Mouse (Mus musculus) limb, embryonic 10.5 days (tissue): ENCODE data around the gene Gosr2. TPM values are rescaled to one million over a fixed set of nuclear protein-coding genes. Genes with fewer than 3 reads are reported as not detected.

ENCODE experiments used
- DNase-seq: peaks from one replicate; pipeline ENCODE4 v3.0.0-alpha.2; 2017; ENCODE audit warnings: low spot score
- H3K27ac ChIP-seq: fragments of 300-500 bp; sonication (generic); 2 replicates; pipeline ENCODE4 v1.5.1; 2016; ENCODE audit warnings: mild to moderate bottlenecking
- H3K27me3 ChIP-seq: fragments of 300-500 bp; sonication (generic); 2 replicates; pipeline ENCODE4 v1.6.1; 2016; ENCODE audit warnings: low read depth, mild to moderate bottlenecking; ENCODE audit not compliant: poor library complexity, severe bottlenecking
- H3K36me3 ChIP-seq: fragments of 300-500 bp; sonication (generic); 2 replicates; pipeline ENCODE4 v1.6.1; 2016; ENCODE audit warnings: mild to moderate bottlenecking, moderate library complexity
- H3K4me1 ChIP-seq: fragments of 300-500 bp; sonication (generic); 2 replicates; pipeline ENCODE4 v1.6.1; 2016
- H3K4me3 ChIP-seq: fragments of 300-500 bp; sonication (generic); 2 replicates; pipeline ENCODE4 v1.5.1; 2016; ENCODE audit warnings: mild to moderate bottlenecking, moderate library complexity
- H3K9me3 ChIP-seq: fragments of 300-500 bp; sonication (generic); replicated peaks from 2 replicates; pipeline ENCODE4 v1.6.1; 2016; ENCODE audit warnings: mild to moderate bottlenecking
- WGBS: fragments of 180-500 bp; shearing (Covaris S2); methylation state at CpG from one replicate; pipeline ENCODE4 v1.1.7; 2016; 5-methylcytosine and 5-hydroxymethylcytosine counted together
- polyA plus RNA-seq: library from polyadenylated mRNA; unstranded; fragments of >200 nt; fragmentation: Nextera tagmentation; extraction: Ambion mirVana; gene quantifications from 2 replicates; pipeline ENCODE4 v1.2.1, GENCODE M21; 2016

Gene Gosr2
- polyA plus RNA-seq, 1 experiment from 2014 or later: 108 TPM

DNA sequence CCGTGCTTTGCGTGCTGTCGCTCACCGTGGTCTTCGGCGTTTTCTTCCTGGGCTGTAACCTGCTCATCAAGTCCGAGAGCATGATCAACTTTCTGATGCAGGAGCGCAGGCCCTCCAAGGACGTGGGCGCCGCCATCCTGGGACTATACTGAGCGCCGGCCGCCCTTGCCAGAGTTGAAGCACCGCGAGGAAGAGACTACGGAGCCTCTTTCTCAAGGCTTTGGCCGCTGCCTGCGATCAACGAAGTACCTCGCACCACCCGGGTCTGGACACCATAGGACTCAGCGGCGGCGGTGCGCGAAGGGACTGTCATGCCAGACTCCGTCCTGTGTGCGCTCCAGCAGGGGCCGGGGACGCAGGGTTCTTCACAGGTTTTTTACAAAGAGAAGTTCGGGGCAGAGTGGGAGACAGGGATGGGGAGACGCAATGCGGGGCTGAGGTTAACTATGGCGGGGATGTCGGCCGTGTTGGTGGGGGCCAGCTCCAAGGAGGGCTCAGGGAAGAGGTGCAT lies 47.7 kb downstream of the Gosr2 start:
- WGBS: 1% methylated on average over 37 of the region's 37 CpGs
- Histone ChIP-seq H3K9me3 (no peaks in the 10 kb centered on the region), H3K27me3 (peaks cover 86% of the 10 kb centered on the region), H3K27ac (no peak overlapping the region), H3K4me3 (peak overlapping the region; percentile 51), H3K4me1 (peaks cover 47% of the 10 kb centered on the region), H3K36me3 (no peaks in the 10 kb centered on the region)
- DNase-seq: peak; percentile 45

DNA sequence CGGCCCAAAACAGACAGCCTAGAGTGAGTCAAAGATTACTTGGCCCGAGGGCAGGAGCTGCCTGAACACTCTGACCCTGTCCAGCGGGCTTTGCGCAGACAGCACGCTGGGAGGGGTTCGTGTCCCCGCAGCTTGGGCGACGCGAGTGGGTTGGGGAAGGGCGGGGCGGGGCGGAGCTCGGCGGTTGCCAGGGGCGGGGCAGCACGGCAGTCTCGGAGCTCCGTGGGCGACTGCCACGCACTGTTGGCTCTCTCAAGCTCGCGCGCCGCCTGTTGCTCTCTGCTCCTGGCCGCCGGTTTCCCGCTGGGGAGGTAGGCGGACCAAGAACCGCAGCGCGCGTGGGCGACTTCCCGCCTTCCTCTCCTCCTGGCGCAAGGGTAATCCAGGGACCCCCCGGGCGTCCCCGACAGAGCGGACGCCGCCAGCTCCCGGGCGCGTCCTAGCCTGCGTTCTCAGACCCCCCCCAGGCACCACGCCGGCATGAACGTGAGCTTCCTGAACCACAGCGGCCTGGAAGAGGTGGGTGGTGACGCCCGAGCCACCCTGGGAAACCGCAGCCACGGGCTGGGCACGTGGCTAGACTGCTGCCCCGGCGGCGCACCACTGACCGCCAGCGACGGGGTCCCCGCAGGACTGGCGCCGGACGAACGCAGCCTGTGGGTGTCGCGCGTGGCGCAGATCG lies 48.3 kb downstream of the Gosr2 start, which contains the start of gene Rprml:
Gene Rprml (plus strand): TSS at position 270 of the 682 bp plus-strand sequence.
- H3K27me3 ChIP-seq: peaks cover 80% of the 10 kb centered on the region
- peak; percentile 45 for DNase-seq
- peaks cover 47% of the 10 kb centered on the region for H3K4me1 ChIP-seq
- H3K36me3 ChIP-seq: no peaks in the 10 kb centered on the region
- no peaks in the 10 kb centered on the region for H3K9me3 ChIP-seq
- WGBS: 2% methylated on average over 71 of the region's 71 CpGs
- peak within 1 kb of the TSS; percentile 51 for H3K4me3 ChIP-seq
- no peak within 1 kb of the TSS for H3K27ac ChIP-seq

DNA sequence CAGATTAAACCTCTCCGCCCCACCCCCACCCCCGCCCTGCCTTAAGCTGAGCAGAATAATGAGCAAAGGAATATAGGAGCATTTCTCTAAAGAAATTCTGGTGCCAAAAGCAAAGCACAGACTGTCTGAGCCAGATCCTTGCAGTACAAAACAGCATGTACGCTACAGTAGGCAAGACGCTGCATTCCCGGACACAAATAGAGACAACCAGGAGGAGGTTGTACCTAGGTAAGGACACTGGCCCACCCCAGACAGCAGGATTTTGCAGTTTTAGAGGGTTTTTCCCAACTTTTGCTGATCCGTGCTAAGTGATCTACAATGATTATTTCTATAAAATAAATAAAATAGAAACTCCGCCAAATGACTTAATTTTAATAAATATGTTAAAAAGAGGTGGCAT lies 49.0 kb downstream of the Gosr2 start:
- peaks cover 73% of the 10 kb centered on the region for H3K27me3 ChIP-seq
- 30% methylated on average over 7 of the region's 7 CpGs for WGBS
- H3K4me1 ChIP-seq: peaks cover 47% of the 10 kb centered on the region
- H3K36me3 ChIP-seq: no peaks in the 10 kb centered on the region
- peak overlapping the region; percentile 51; the same call in 1 of the 2 replicates for H3K4me3 ChIP-seq
- no peak overlapping the region for H3K27ac ChIP-seq
- no peaks in the 10 kb centered on the region for H3K9me3 ChIP-seq
- DNase-seq: no peak

DNA sequence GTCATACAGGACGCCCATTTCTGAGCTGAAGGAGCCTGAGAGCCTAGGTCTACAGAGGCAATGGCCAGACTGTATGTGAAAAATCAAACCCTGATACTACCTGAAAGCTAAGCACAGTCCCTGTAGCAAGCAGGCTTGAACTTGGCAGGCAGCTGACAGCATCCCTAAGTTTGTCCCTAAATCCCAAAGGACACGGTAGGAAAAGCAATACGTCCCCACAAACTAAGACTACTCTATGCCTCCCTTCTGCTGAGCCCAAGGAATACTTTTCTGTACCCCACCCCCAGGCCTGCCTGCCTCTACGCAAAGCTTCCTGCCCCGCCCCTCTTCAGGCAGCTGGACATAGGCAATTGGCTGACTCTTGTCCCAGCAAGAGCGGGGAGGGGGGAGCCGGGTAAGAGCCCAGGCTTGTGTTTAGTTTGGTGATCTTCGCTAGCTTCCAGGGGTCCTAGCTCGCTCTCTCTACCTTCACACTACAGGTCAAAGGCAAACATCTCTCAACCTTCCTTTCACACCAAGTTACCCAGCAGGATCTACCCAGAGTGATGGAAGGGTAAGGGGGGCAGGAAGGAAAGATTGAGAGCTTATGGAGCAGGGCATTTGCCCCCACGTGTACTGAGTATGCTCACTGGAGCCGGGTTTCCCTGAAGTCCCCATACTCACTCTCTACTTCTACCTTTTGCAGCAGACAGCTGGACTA lies 49.6 kb downstream of the Gosr2 start:
- no peak overlapping the region for H3K27ac ChIP-seq
- peak overlapping the region; percentile 19; the same call in 1 of the 2 replicates for H3K4me3 ChIP-seq
- 7% methylated on average over 11 of the region's 11 CpGs for WGBS
- peaks cover 67% of the 10 kb centered on the region for H3K27me3 ChIP-seq
- H3K4me1 ChIP-seq: peaks cover 51% of the 10 kb centered on the region
- H3K36me3 ChIP-seq: no peaks in the 10 kb centered on the region
- no peaks in the 10 kb centered on the region for H3K9me3 ChIP-seq
- DNase-seq: peak; percentile 53

DNA sequence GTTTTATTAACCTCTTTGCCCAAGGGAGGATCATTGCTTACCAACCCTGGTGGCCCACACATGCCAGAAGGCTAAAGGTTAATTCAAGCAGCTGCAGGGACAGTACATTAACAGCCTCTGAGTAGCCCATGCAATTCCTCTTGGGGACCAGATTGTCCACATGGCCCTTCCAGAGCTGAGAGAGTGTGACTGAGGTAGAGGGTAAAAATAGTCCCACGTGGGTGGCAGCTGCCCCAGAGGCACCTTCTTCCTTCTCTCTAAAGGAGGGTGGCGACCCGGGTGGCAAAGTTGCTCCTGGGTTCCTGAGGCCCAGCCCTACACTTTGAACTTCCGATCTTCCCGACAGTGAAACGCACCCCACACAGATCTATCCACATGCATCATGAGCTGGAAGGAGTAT lies 51.4 kb downstream of the Gosr2 start:
- H3K4me1 ChIP-seq: peaks cover 51% of the 10 kb centered on the region
- H3K36me3 ChIP-seq: no peaks in the 10 kb centered on the region
- WGBS: 74% methylated on average over 6 of the region's 6 CpGs
- DNase-seq: peak; percentile 30
- 0 out of 2 replicates have a peak overlapping the region, but pooled peaks have one; percentile 12 for H3K27ac ChIP-seq
- H3K4me3 ChIP-seq: no peak overlapping the region
- H3K27me3 ChIP-seq: peaks cover 57% of the 10 kb centered on the region
- H3K9me3 ChIP-seq: no peaks in the 10 kb centered on the region

DNA sequence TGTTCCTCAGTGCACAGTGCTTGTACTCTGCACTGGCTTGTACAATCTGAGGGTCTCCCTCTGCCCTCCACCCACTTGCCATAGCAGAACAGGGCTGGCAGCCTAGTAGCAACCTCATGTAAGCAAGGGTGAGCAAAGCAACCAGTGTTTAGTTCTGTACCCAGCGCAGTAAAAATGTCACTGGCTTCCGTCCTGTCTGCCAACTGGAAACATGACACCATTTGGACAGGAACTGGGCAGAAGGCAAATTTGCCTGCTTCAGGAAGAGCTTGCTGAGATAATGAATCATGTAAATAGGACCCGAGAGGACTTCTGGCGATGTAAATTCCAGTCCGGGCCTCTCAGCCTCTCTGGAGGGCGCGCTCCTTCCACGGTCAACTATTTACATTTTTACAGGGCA lies 52.0 kb downstream of the Gosr2 start:
- 50% methylated on average over 8 of the region's 8 CpGs for WGBS
- Histone ChIP-seq H3K36me3 (no peaks in the 10 kb centered on the region), H3K27me3 (peaks cover 57% of the 10 kb centered on the region), H3K4me3 (no peak overlapping the region), H3K9me3 (no peaks in the 10 kb centered on the region), H3K27ac (no peak overlapping the region), H3K4me1 (peaks cover 51% of the 10 kb centered on the region)
- no peak for DNase-seq

DNA sequence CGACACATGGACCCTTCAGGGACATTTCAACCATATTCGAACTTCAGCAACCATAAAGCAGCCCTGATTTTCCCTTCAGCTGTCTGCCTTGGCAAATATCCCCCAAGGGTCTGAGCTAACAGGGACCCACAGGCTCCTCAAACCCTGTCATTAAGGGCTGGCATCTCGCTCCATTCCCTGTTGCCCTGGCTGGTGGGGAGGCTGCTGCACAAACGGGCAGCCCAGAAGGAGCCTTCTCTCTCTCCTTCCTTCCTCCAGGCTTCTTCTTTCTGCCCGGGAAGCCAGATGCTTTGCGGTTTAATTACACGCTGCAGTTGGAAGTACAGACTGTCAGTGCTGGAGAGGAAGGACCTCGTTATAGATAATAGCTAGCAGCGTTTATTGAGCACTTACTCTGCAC lies 54.5 kb downstream of the Gosr2 start:
- DNase-seq: peak; percentile 26
- Histone ChIP-seq H3K4me3 (no peak overlapping the region), H3K36me3 (no peaks in the 10 kb centered on the region), H3K27me3 (peaks cover 52% of the 10 kb centered on the region), H3K4me1 (peaks cover 33% of the 10 kb centered on the region), H3K9me3 (no peaks in the 10 kb centered on the region), H3K27ac (no peak overlapping the region)
- WGBS: 66% methylated on average over 9 of the region's 9 CpGs

DNA sequence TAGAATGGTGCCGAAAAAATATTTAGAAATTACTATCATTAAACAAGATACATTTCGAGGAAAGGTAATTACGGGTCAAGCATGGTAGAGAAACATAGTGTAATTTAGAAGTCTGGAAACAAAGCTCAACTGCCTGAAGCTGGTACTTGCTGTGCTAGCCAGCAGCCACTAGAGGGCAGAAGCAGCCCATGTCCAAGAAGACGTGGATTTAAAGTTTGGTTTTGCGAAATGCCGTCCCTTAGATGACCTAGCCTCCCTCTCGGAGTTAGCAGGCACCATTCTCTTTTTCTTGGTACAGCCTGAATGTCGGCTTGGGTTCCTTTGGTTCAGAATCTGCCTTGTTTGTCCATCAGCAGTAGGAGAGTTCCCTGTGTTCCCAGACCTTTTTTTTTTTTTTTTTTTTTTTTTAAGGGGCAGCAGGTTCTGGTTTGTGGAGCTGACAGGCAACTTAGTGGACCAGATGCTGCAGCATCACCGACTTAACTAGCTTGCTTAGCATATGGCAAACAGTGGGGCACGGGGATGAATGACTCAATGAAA lies 58.2 kb downstream of the Gosr2 start:
- WGBS: 4% methylated on average over 10 of the region's 10 CpGs
- peaks cover 36% of the 10 kb centered on the region for H3K27me3 ChIP-seq

DNA sequence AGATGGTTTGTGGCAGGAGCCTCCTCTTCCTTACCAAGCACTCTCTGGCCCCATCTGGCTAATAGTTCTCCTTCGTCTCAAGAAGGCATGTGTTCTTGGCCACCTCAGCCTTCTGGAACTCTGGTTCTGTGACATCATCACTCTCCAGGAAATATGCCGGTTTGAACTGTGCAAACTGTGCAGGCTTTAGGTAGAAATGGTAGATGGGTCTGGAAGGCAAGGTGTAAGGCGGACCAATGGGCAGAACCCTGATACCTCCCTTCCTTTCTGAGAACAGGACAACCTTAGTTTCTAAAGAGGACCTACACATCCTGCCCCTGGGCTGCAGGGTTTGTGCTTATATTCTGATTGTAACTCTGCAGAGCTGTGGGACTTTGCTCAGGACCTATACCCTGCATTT lies 58.9 kb downstream of the Gosr2 start, which contains the start of gene Lyzl6:
Gene Lyzl6 (minus strand): TSS at position 101 of the 400 bp plus-strand sequence.
- H3K9me3 ChIP-seq: no peaks in the 10 kb centered on the region
- DNase-seq: peak; percentile 26
- H3K36me3 ChIP-seq: no peaks in the 10 kb centered on the region
- no peak within 1 kb of the TSS for H3K4me3 ChIP-seq
- 91% methylated on average over 3 of the region's 3 CpGs for WGBS
- H3K4me1 ChIP-seq: peaks cover 6% of the 10 kb centered on the region; the same call in 1 of the 2 replicates
- H3K27ac ChIP-seq: no peak within 1 kb of the TSS
- peaks cover 36% of the 10 kb centered on the region for H3K27me3 ChIP-seq

More for the DNA sequence above, 58.2 kb downstream of the Gosr2 start:
- Histone ChIP-seq H3K9me3 (no peaks in the 10 kb centered on the region), H3K27ac (no peak overlapping the region), H3K4me1 (peaks cover 6% of the 10 kb centered on the region; the same call in 1 of the 2 replicates), H3K4me3 (no peak overlapping the region), H3K36me3 (no peaks in the 10 kb centered on the region)
- peak; percentile 80 for DNase-seq

DNA sequence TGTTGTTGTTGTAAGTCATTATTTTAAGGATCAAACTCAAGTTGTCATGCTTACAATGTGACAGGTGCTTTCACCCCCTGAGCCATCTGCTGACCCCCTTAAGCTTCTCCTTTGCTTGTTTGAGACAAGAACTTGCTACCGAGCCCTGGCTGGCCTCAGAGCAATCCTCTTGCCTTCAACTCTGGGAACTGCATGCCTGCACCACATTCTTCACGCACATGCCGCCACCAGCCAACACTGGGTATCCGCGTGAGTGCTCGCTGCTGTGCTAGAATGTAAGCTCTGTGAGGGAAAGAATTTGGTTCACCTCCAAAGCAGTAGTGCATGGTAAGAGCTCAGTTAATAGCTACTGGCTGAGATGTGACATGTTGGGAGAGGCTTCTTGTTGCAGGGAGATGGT lies 61.4 kb downstream of the Gosr2 start:
- no peaks in the 10 kb centered on the region for H3K9me3 ChIP-seq
- peaks cover 27% of the 10 kb centered on the region for H3K27me3 ChIP-seq
- 0 out of 2 replicates have a peak, but pooled peaks cover 3% of the 10 kb centered on the region for H3K4me1 ChIP-seq
- no peak overlapping the region for H3K27ac ChIP-seq
- H3K36me3 ChIP-seq: no peaks in the 10 kb centered on the region
- DNase-seq: no peak
- WGBS: 80% methylated on average over 6 of the region's 6 CpGs
- no peak overlapping the region for H3K4me3 ChIP-seq

DNA sequence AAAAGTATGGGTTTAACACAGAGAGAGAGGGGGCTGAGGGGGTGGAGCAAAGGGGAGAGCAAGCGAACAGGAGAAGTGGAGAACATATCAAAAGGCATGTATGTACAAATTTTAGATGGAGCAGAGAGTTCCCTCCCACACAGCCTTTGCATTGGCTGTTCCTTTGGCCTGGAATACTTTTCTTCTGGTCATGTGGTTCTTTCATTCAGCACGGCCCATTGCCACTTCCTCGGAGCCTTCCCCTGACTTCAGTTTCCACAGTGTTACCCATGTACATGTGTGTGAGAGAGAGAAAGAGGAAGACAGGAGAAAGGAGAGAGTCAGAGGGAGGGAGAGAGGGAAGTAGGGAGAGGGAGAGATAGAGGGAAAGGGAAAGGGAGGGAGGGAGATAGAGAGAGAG lies 62.2 kb downstream of the Gosr2 start:
- H3K27ac ChIP-seq: no peak overlapping the region
- WGBS: 77% methylated on average over 3 of the region's 3 CpGs
- H3K4me3 ChIP-seq: no peak overlapping the region
- H3K36me3 ChIP-seq: no peaks in the 10 kb centered on the region
- 0 out of 2 replicates have a peak, but pooled peaks cover 3% of the 10 kb centered on the region for H3K4me1 ChIP-seq
- H3K27me3 ChIP-seq: peaks cover 20% of the 10 kb centered on the region
- no peak for DNase-seq
- no peaks in the 10 kb centered on the region for H3K9me3 ChIP-seq

DNA sequence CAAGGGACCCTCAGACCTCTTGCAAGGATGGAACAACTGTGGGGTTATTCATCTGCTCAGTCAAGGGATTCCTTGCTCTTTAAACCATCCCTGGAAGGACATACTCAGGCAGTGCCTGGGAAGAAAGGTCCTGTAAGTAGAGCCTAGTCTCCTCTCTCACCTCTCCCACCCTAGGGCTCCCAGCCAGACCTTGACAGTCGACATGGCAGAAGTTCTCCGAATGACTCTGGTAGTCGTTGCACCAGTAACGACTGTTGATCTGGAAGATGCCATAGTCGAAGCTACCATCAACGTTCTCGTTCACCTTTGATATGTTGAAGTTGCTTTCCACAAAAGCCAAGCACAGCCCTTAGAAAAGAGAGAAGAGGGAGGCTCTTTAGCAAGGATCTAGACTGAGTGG lies 62.9 kb downstream of the Gosr2 start:
- H3K36me3 ChIP-seq: no peaks in the 10 kb centered on the region
- no peaks in the 10 kb centered on the region for H3K9me3 ChIP-seq
- H3K27me3 ChIP-seq: peaks cover 13% of the 10 kb centered on the region
- no peak overlapping the region for H3K27ac ChIP-seq
- 90% methylated on average over 7 of the region's 7 CpGs for WGBS
- no peak overlapping the region for H3K4me3 ChIP-seq
- H3K4me1 ChIP-seq: 0 out of 2 replicates have a peak, but pooled peaks cover 2% of the 10 kb centered on the region
- DNase-seq: no peak

DNA sequence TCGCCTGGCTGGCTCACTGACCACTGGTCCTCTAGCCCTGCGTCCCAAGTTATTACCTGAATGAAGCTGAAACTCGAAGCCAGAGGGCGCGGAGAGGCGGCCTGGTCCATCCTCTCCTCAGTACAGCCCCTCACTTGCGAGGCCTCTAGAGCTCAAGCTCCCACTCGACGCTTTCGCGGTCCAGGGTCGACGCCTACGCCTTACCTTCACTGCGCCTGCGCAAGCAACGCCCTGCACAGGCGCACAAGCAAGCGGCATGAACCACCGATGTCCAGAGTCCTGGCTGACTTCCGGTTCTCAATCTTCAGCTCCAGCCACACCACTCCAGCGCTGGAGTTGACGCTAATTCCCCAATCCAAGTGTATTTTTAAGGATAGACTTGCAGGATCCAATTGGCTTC lies 70.2 kb downstream of the Gosr2 start:
- WGBS: 83% methylated on average over 23 of the region's 23 CpGs
- Histone ChIP-seq H3K36me3 (no peaks in the 10 kb centered on the region), H3K4me3 (no peak overlapping the region), H3K27ac (no peak overlapping the region), H3K4me1 (no peaks in the 10 kb centered on the region), H3K9me3 (no peaks in the 10 kb centered on the region), H3K27me3 (no peaks in the 10 kb centered on the region)
- DNase-seq: no peak
